Mouse (Mus musculus): ENCODE data around the gene Phf21a. TPM values are rescaled to one million over a fixed set of nuclear protein-coding genes. Genes with fewer than 3 reads are reported as not detected.
A peak's percentile ranks its signal among the peaks of the same experiment; 100 is the strongest.

Phf21a gene
- polyA plus RNA-seq, 1 experiment from 2014 or later, result 5.6 TPM

- Histone ChIP-seq H3K4me3 (no peak overlapping the region), H3K9me3 (replicated peaks) (no peaks in the 10 kb centered on the region), H3K36me3 (no peaks in the 10 kb centered on the region), H3K27ac (no peak overlapping the region), H3K4me2 (no peak overlapping the region), H3K9ac (no peak overlapping the region), H3K4me1 (no peaks in the 10 kb centered on the region), H3K27me3 (replicated peaks) (peaks cover 17% of the 10 kb centered on the region; the same call in 1 of the 2 replicates)
- no peak for ATAC-seq
- WGBS (ENCODE audit: insufficient replicate concordance), result 53% methylated on average over 10 of the region's 10 CpGs
Measured at GRCm38 (mm10) chr2:92164291-92164690, 71.4 kb downstream of the Phf21a start.

- Histone ChIP-seq H3K36me3 (no peaks in the 10 kb centered on the region), H3K27ac (no peak overlapping the region), H3K27me3 (replicated peaks) (peaks cover 33% of the 10 kb centered on the region; the same call in 1 of the 2 replicates), H3K4me1 (peaks cover 3% of the 10 kb centered on the region; the same call in 1 of the 2 replicates), H3K4me2 (no peak overlapping the region), H3K4me3 (no peak overlapping the region), H3K9me3 (replicated peaks) (no peaks in the 10 kb centered on the region), H3K9ac (no peak overlapping the region)
- ATAC-seq, result no peak
- 38% methylated on average over 7 of the region's 7 CpGs for WGBS (ENCODE audit: insufficient replicate concordance)
Measured at GRCm38 (mm10) chr2:92166950-92167349, 74.0 kb downstream of the Phf21a start.

- H3K36me3 ChIP-seq, result no peaks in the 10 kb centered on the region
- H3K9me3 ChIP-seq (replicated peaks), result no peaks in the 10 kb centered on the region
- no peak for ATAC-seq
- peaks cover 50% of the 10 kb centered on the region for H3K27me3 ChIP-seq (replicated peaks)
- H3K9ac ChIP-seq, result no peak overlapping the region
- 37% methylated on average over 8 of the region's 8 CpGs for WGBS (ENCODE audit: insufficient replicate concordance)
- no peak overlapping the region for H3K27ac ChIP-seq
- H3K4me1 ChIP-seq, result peaks cover 14% of the 10 kb centered on the region
- H3K4me3 ChIP-seq, result no peak overlapping the region
- H3K4me2 ChIP-seq, result no peak overlapping the region
Measured at GRCm38 (mm10) chr2:92171046-92171643, 78.2 kb downstream of the Phf21a start.

- H3K9ac ChIP-seq, result no peak overlapping the region
- WGBS (ENCODE audit: insufficient replicate concordance), result 67% methylated on average over 5 of the region's 5 CpGs
- H3K4me1 ChIP-seq, result peaks cover 14% of the 10 kb centered on the region
- no peak for ATAC-seq
- H3K27ac ChIP-seq, result no peak overlapping the region
- no peak overlapping the region for H3K4me2 ChIP-seq
- peaks cover 61% of the 10 kb centered on the region for H3K27me3 ChIP-seq (replicated peaks)
- no peak overlapping the region for H3K4me3 ChIP-seq
- H3K36me3 ChIP-seq, result no peaks in the 10 kb centered on the region
- no peaks in the 10 kb centered on the region for H3K9me3 ChIP-seq (replicated peaks)
Measured at GRCm38 (mm10) chr2:92172300-92172699, 79.4 kb downstream of the Phf21a start.

- peaks cover 14% of the 10 kb centered on the region for H3K4me1 ChIP-seq
- H3K9me3 ChIP-seq (replicated peaks), result no peaks in the 10 kb centered on the region
- 70% methylated on average over 4 of the region's 4 CpGs for WGBS (ENCODE audit: insufficient replicate concordance)
- peaks cover 62% of the 10 kb centered on the region for H3K27me3 ChIP-seq (replicated peaks)
- H3K27ac ChIP-seq, result no peak overlapping the region
- H3K4me3 ChIP-seq, result no peak overlapping the region
- H3K9ac ChIP-seq, result no peak overlapping the region
- no peak for ATAC-seq
- H3K36me3 ChIP-seq, result no peaks in the 10 kb centered on the region
- no peak overlapping the region for H3K4me2 ChIP-seq
Measured at GRCm38 (mm10) chr2:92173186-92173585, 80.3 kb downstream of the Phf21a start.

GRCm38 (mm10) chr2:92174265-92174664 lies 81.3 kb downstream of the Phf21a start:
- H3K9ac ChIP-seq, result no peak overlapping the region
- no peak overlapping the region for H3K27ac ChIP-seq
- H3K36me3 ChIP-seq, result no peaks in the 10 kb centered on the region
- no peak overlapping the region for H3K4me3 ChIP-seq
- peaks cover 14% of the 10 kb centered on the region for H3K4me1 ChIP-seq
- peaks cover 62% of the 10 kb centered on the region for H3K27me3 ChIP-seq (replicated peaks)
- H3K9me3 ChIP-seq (replicated peaks), result no peaks in the 10 kb centered on the region
- ATAC-seq, result peak; percentile 96
- 16% methylated on average over 7 of the region's 7 CpGs for WGBS (ENCODE audit: insufficient replicate concordance)
- no peak overlapping the region for H3K4me2 ChIP-seq

- no peak overlapping the region for H3K4me2 ChIP-seq
- H3K4me1 ChIP-seq, result peaks cover 14% of the 10 kb centered on the region
- H3K9ac ChIP-seq, result no peak overlapping the region
- H3K9me3 ChIP-seq (replicated peaks), result no peaks in the 10 kb centered on the region
- H3K27ac ChIP-seq, result no peak overlapping the region
- WGBS (ENCODE audit: insufficient replicate concordance), result 69% methylated on average over 4 of the region's 4 CpGs
- no peak for ATAC-seq
- no peaks in the 10 kb centered on the region for H3K36me3 ChIP-seq
- peaks cover 68% of the 10 kb centered on the region for H3K27me3 ChIP-seq (replicated peaks)
- H3K4me3 ChIP-seq, result no peak overlapping the region
Measured at GRCm38 (mm10) chr2:92175002-92175401, 82.1 kb downstream of the Phf21a start.

GRCm38 (mm10) chr2:92176292-92176691 lies 83.4 kb downstream of the Phf21a start:
- no peaks in the 10 kb centered on the region for H3K36me3 ChIP-seq
- H3K9me3 ChIP-seq (replicated peaks), result no peaks in the 10 kb centered on the region
- H3K27ac ChIP-seq, result no peak overlapping the region
- peaks cover 58% of the 10 kb centered on the region for H3K27me3 ChIP-seq (replicated peaks)
- no peak overlapping the region for H3K9ac ChIP-seq
- peaks cover 13% of the 10 kb centered on the region for H3K4me1 ChIP-seq
- H3K4me2 ChIP-seq, result no peak overlapping the region
- no peak overlapping the region for H3K4me3 ChIP-seq
- ATAC-seq, result no peak
- WGBS (ENCODE audit: insufficient replicate concordance), result 39% methylated on average over 4 of the region's 4 CpGs

- Histone ChIP-seq H3K4me2 (peak overlapping the region; percentile 100), H3K9me3 (replicated peaks) (no peaks in the 10 kb centered on the region), H3K36me3 (no peaks in the 10 kb centered on the region), H3K27ac (peak overlapping the region; percentile 95), H3K27me3 (replicated peaks) (peaks cover 12% of the 10 kb centered on the region; the same call in 1 of the 2 replicates), H3K4me1 (peaks cover 30% of the 10 kb centered on the region), H3K9ac (peak overlapping the region; percentile 88), H3K4me3 (peak overlapping the region; percentile 85)
- no peak for ATAC-seq
- 13% methylated on average over 11 of the region's 11 CpGs for WGBS (ENCODE audit: insufficient replicate concordance)
Measured at GRCm38 (mm10) chr2:92182146-92182756, 89.3 kb downstream of the Phf21a start.

- H3K9ac ChIP-seq, result peak overlapping the region; percentile 88
- no peaks in the 10 kb centered on the region for H3K36me3 ChIP-seq
- H3K4me1 ChIP-seq, result peaks cover 35% of the 10 kb centered on the region
- peak overlapping the region; percentile 100 for H3K4me2 ChIP-seq
- peak overlapping the region; percentile 85 for H3K4me3 ChIP-seq
- no peaks in the 10 kb centered on the region for H3K9me3 ChIP-seq (replicated peaks)
- under 1% methylated on average over 39 of the region's 41 CpGs for WGBS (ENCODE audit: insufficient replicate concordance)
- ATAC-seq, result peak; percentile 70
- H3K27ac ChIP-seq, result peak overlapping the region; percentile 95
- 0 out of 2 replicates have a peak, but pooled peaks cover 10% of the 10 kb centered on the region for H3K27me3 ChIP-seq (replicated peaks)
Measured at GRCm38 (mm10) chr2:92182981-92183501, 90.1 kb downstream of the Phf21a start.

GRCm38 (mm10) chr2:92183613-92184076 lies 90.7 kb downstream of the Phf21a start:
- Histone ChIP-seq H3K4me1 (peaks cover 35% of the 10 kb centered on the region), H3K9me3 (replicated peaks) (no peaks in the 10 kb centered on the region), H3K27ac (peak overlapping the region; percentile 95), H3K27me3 (replicated peaks) (0 out of 2 replicates have a peak, but pooled peaks cover 10% of the 10 kb centered on the region), H3K9ac (peak overlapping the region; percentile 88), H3K4me2 (peak overlapping the region; percentile 100), H3K4me3 (peak overlapping the region; percentile 85), H3K36me3 (no peaks in the 10 kb centered on the region)
- under 1% methylated on average over 33 of the region's 40 CpGs for WGBS (ENCODE audit: insufficient replicate concordance)
- peak; percentile 83 for ATAC-seq
